Mouse (Mus musculus): Measurements from ENCODE around the gene Cfap43. TPM values are rescaled to one million over a fixed set of nuclear protein-coding genes. Genes with fewer than 3 reads are reported as not detected.

The Cfap43 gene
- polyA plus RNA-seq, 2 experiments, result 0.08 to 0.11 TPM

- Histone ChIP-seq H3K27ac (replicated peaks; ENCODE audit: low read depth, low read length) (peak within 1 kb of the TSS; percentile 98), H3K4me2 (replicated peaks; ENCODE audit: low read depth, low read length, severe bottlenecking) (peak within 1 kb of the TSS; percentile 50), H3K4me1 (ENCODE audit: control insufficient read depth, insufficient read depth, low read length) (peaks cover 23% of the 10 kb centered on the region), H3K4me3 (replicated peaks; ENCODE audit: low read length) (peak within 1 kb of the TSS; percentile 76), H3K9me3 (ENCODE audit: control insufficient read depth, low read length) (no peaks in the 10 kb centered on the region), H3K27me3 (ENCODE audit: control insufficient read depth, insufficient read depth, low read length) (no peaks in the 10 kb centered on the region), H3K36me3 (ENCODE audit: control insufficient read depth, insufficient read depth, low read length) (peaks cover 37% of the 10 kb centered on the region), H3K9ac (ENCODE audit: low read depth, low read length, severe bottlenecking) (peak within 1 kb of the TSS; percentile 82)
- WGBS, result under 1% methylated on average over 51 of the region's 72 CpGs
- ATAC-seq (ENCODE audit: low FRiP score, low read depth), result peak; percentile 95
- DNase-seq (ENCODE audit: low spot score), result peak; percentile 94
- TF ChIP-seq POLR2A (IDR thresholded peaks at IDR 0.05; ENCODE audit: borderline replicate concordance, extremely low read depth, insufficient read depth, insufficient read length), result peak; percentile 87; the same call in 1 of the 2 replicates
These were observed 187.8 kb downstream of the Cfap43 start, which contains the start of gene Sfr1 for GRCm38 (mm10) chr19:47731071-47731881. Gene Sfr1 (plus strand): TSS chr19:47731682.

DNA sequence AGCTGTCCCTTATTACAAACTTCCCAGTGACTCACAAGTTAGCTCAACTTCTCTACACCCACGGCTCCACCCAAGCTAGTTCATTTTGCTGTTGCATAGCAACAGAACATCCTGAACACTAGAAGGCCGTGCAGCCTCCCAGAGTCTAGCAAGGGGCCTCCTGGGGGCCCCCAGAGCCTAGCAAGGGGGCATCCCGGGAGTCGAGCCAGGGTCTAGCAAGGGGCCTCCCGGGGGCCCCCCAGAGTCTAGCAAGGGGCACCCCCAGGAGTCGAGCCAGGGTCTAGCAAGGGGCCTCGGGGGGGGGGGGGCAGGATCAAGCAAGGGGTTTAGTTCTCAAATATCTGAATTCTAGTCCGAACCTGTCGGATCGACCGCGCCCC, 188.4 kb downstream of the Cfap43 start:
- DNase-seq (ENCODE audit: low spot score), result peak; percentile 94
- peak overlapping the region; percentile 50 for H3K4me2 ChIP-seq (replicated peaks; ENCODE audit: low read depth, low read length, severe bottlenecking)
- peaks cover 31% of the 10 kb centered on the region for H3K36me3 ChIP-seq (ENCODE audit: control insufficient read depth, insufficient read depth, low read length)
- no peak for TF ChIP-seq POLR2A (IDR thresholded peaks at IDR 0.05; ENCODE audit: borderline replicate concordance, extremely low read depth, insufficient read depth, insufficient read length)
- H3K9me3 ChIP-seq (ENCODE audit: control insufficient read depth, low read length), result no peaks in the 10 kb centered on the region
- H3K4me3 ChIP-seq (replicated peaks; ENCODE audit: low read length), result peak overlapping the region; percentile 76
- peak overlapping the region; percentile 82 for H3K9ac ChIP-seq (ENCODE audit: low read depth, low read length, severe bottlenecking)
- H3K27me3 ChIP-seq (ENCODE audit: control insufficient read depth, insufficient read depth, low read length), result no peaks in the 10 kb centered on the region
- under 1% methylated on average over 12 of the region's 12 CpGs for WGBS
- peak overlapping the region; percentile 98 for H3K27ac ChIP-seq (replicated peaks; ENCODE audit: low read depth, low read length)
- peaks cover 23% of the 10 kb centered on the region for H3K4me1 ChIP-seq (ENCODE audit: control insufficient read depth, insufficient read depth, low read length)
- peak; percentile 68 for ATAC-seq (ENCODE audit: low FRiP score, low read depth)

DNA sequence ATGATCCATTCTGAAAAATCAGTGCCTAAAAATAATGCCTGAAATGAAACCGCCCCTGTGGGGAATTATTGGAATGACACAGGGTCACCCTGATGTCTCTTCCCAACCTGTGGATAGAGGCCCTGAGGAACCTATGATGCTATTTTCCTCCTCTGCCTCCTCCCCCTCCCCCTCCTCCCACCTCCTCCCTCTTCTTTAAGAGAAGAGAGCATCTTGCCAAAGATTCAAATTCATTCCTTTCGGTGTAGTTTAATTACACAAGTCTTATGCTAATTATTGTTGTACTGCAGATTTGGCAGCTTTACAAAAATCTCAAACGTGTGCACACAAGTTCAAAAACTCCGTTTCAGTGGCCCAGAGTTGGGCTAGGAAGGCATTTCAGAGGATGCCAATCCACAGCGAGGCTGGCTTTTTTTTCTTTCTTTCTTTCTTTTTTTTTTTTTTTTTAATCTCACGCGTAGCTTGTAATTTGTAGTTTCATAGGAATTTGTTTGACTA, 193.4 kb downstream of the Cfap43 start:
- 49% methylated on average over 7 of the region's 7 CpGs for WGBS

GRCm38 (mm10) chr19:47724903-47725302, 194.2 kb downstream of the Cfap43 start:
- Histone ChIP-seq H3K27ac (replicated peaks; ENCODE audit: low read depth, low read length) (no peak overlapping the region), H3K4me3 (replicated peaks; ENCODE audit: low read length) (no peak overlapping the region), H3K9me3 (ENCODE audit: control insufficient read depth, low read length) (no peaks in the 10 kb centered on the region), H3K9ac (ENCODE audit: low read depth, low read length, severe bottlenecking) (no peak overlapping the region), H3K4me1 (ENCODE audit: control insufficient read depth, insufficient read depth, low read length) (peaks cover 16% of the 10 kb centered on the region), H3K36me3 (ENCODE audit: control insufficient read depth, insufficient read depth, low read length) (no peaks in the 10 kb centered on the region), H3K27me3 (ENCODE audit: control insufficient read depth, insufficient read depth, low read length) (no peaks in the 10 kb centered on the region), H3K4me2 (replicated peaks; ENCODE audit: low read depth, low read length, severe bottlenecking) (no peak overlapping the region)
- no peak for TF ChIP-seq POLR2A (IDR thresholded peaks at IDR 0.05; ENCODE audit: borderline replicate concordance, extremely low read depth, insufficient read depth, insufficient read length)
- DNase-seq (ENCODE audit: low spot score) (no peak), ATAC-seq (ENCODE audit: low FRiP score, low read depth) (no peak)
- WGBS, result 77% methylated on average over 4 of the region's 4 CpGs

More for the DNA sequence above, 193.4 kb downstream of the Cfap43 start:
- Histone ChIP-seq H3K4me2 (replicated peaks; ENCODE audit: low read depth, low read length, severe bottlenecking) (no peak overlapping the region), H3K27ac (replicated peaks; ENCODE audit: low read depth, low read length) (no peak overlapping the region), H3K27me3 (ENCODE audit: control insufficient read depth, insufficient read depth, low read length) (no peaks in the 10 kb centered on the region), H3K9ac (ENCODE audit: low read depth, low read length, severe bottlenecking) (no peak overlapping the region), H3K4me3 (replicated peaks; ENCODE audit: low read length) (no peak overlapping the region), H3K36me3 (ENCODE audit: control insufficient read depth, insufficient read depth, low read length) (no peaks in the 10 kb centered on the region), H3K9me3 (ENCODE audit: control insufficient read depth, low read length) (no peaks in the 10 kb centered on the region), H3K4me1 (ENCODE audit: control insufficient read depth, insufficient read depth, low read length) (peaks cover 23% of the 10 kb centered on the region)
- DNase-seq (ENCODE audit: low spot score) (no peak), ATAC-seq (ENCODE audit: low FRiP score, low read depth) (no peak)
- TF ChIP-seq POLR2A (IDR thresholded peaks at IDR 0.05; ENCODE audit: borderline replicate concordance, extremely low read depth, insufficient read depth, insufficient read length), result no peak

GRCm38 (mm10) chr19:47722471-47722870, 196.6 kb downstream of the Cfap43 start:
- Histone ChIP-seq H3K9ac (ENCODE audit: low read depth, low read length, severe bottlenecking) (no peak overlapping the region), H3K4me1 (ENCODE audit: control insufficient read depth, insufficient read depth, low read length) (peaks cover 6% of the 10 kb centered on the region), H3K9me3 (ENCODE audit: control insufficient read depth, low read length) (no peaks in the 10 kb centered on the region), H3K27me3 (ENCODE audit: control insufficient read depth, insufficient read depth, low read length) (no peaks in the 10 kb centered on the region), H3K27ac (replicated peaks; ENCODE audit: low read depth, low read length) (no peak overlapping the region), H3K36me3 (ENCODE audit: control insufficient read depth, insufficient read depth, low read length) (no peaks in the 10 kb centered on the region), H3K4me3 (replicated peaks; ENCODE audit: low read length) (no peak overlapping the region), H3K4me2 (replicated peaks; ENCODE audit: low read depth, low read length, severe bottlenecking) (no peak overlapping the region)
- no peak for TF ChIP-seq POLR2A (IDR thresholded peaks at IDR 0.05; ENCODE audit: borderline replicate concordance, extremely low read depth, insufficient read depth, insufficient read length)
- no peak for ATAC-seq (ENCODE audit: low FRiP score, low read depth)
- no peak for DNase-seq (ENCODE audit: low spot score)
- 51% methylated on average over 6 of the region's 6 CpGs for WGBS

All from limb, embryonic 14.5 days (tissue).